Mouse (Mus musculus): ENCODE data around the gene Drg2. TPM values are rescaled to one million over a fixed set of nuclear protein-coding genes. Genes with fewer than 3 reads are reported as not detected.

Gene Drg2
- polyA plus RNA-seq (2015; fragmentation: Nextera tagmentation; extraction: Ambion mirVana) = 104 and 106 TPM in 2 replicates

GRCm38 (mm10) chr11:60454080-60454744, at the start of gene Drg2:
TSS of gene Drg2 (plus strand) at chr11:60454591.
- peaks cover 18% of the 10 kb centered on the region for H3K4me1 ChIP-seq
- H3K9ac ChIP-seq = peak within 1 kb of the TSS; percentile 69
- H3K27ac ChIP-seq = peak within 1 kb of the TSS; percentile 52
- WGBS = 3% methylated on average over 27 of the region's 27 CpGs
- ATAC-seq (ENCODE audit: borderline replicate concordance, extremely low read depth, low FRiP score, low TSS enrichment) = peak; percentile 87; the same call in 1 of the 2 replicates
- H3K9me3 ChIP-seq = no peaks in the 10 kb centered on the region
- H3K27me3 ChIP-seq = no peaks in the 10 kb centered on the region
- peaks cover 31% of the 10 kb centered on the region for H3K36me3 ChIP-seq
- peak within 1 kb of the TSS; percentile 65 for H3K4me3 ChIP-seq
- H3K4me2 ChIP-seq = peak within 1 kb of the TSS; percentile 81

- no peaks in the 10 kb centered on the region for H3K4me1 ChIP-seq
- ATAC-seq (ENCODE audit: borderline replicate concordance, extremely low read depth, low FRiP score, low TSS enrichment) = no peak
- no peak overlapping the region for H3K4me3 ChIP-seq
Observed at GRCm38 (mm10) chr11:60406606-60407005, 47.8 kb upstream of the Drg2 start.

GRCm38 (mm10) chr11:60412173-60412572, 42.2 kb upstream of the Drg2 start:
- Histone ChIP-seq H3K27me3 (no peaks in the 10 kb centered on the region), H3K4me2 (no peak overlapping the region), H3K9me3 (no peaks in the 10 kb centered on the region), H3K27ac (no peak overlapping the region), H3K4me1 (peaks cover 14% of the 10 kb centered on the region), H3K36me3 (peaks cover 22% of the 10 kb centered on the region), H3K9ac (no peak overlapping the region), H3K4me3 (no peak overlapping the region)
- ATAC-seq (ENCODE audit: borderline replicate concordance, extremely low read depth, low FRiP score, low TSS enrichment) = no peak
- WGBS = 7% methylated on average over 3 of the region's 3 CpGs

More at GRCm38 (mm10) chr11:60406606-60407005, 47.8 kb upstream of the Drg2 start:
- Histone ChIP-seq H3K36me3 (peaks cover 66% of the 10 kb centered on the region), H3K9me3 (no peaks in the 10 kb centered on the region), H3K9ac (no peak overlapping the region), H3K27ac (no peak overlapping the region), H3K4me2 (no peak overlapping the region), H3K27me3 (no peaks in the 10 kb centered on the region)
- 94% methylated on average over 1 of the region's 1 CpGs for WGBS

GRCm38 (mm10) chr11:60412921-60413320, 41.5 kb upstream of the Drg2 start:
- 88% methylated on average over 2 of the region's 2 CpGs for WGBS
- H3K4me3 ChIP-seq = no peak overlapping the region
- no peaks in the 10 kb centered on the region for H3K9me3 ChIP-seq
- no peak for ATAC-seq (ENCODE audit: borderline replicate concordance, extremely low read depth, low FRiP score, low TSS enrichment)
- H3K9ac ChIP-seq = no peak overlapping the region
- H3K36me3 ChIP-seq = peaks cover 15% of the 10 kb centered on the region
- no peak overlapping the region for H3K4me2 ChIP-seq
- H3K27me3 ChIP-seq = no peaks in the 10 kb centered on the region
- H3K4me1 ChIP-seq = peaks cover 14% of the 10 kb centered on the region
- H3K27ac ChIP-seq = no peak overlapping the region

GRCm38 (mm10) chr11:60416590-60416962, 37.8 kb upstream of the Drg2 start:
- Histone ChIP-seq H3K27me3 (no peaks in the 10 kb centered on the region), H3K36me3 (no peaks in the 10 kb centered on the region), H3K4me1 (peaks cover 25% of the 10 kb centered on the region), H3K27ac (peak overlapping the region; percentile 69), H3K4me3 (peak overlapping the region; percentile 98), H3K9ac (peak overlapping the region; percentile 79), H3K4me2 (peak overlapping the region; percentile 73), H3K9me3 (no peaks in the 10 kb centered on the region)
- ATAC-seq (ENCODE audit: borderline replicate concordance, extremely low read depth, low FRiP score, low TSS enrichment) = no peak
- under 1% methylated on average over 21 of the region's 21 CpGs for WGBS

GRCm38 (mm10) chr11:60416963-60417716, 37.3 kb upstream of the Drg2 start, which contains the start of gene Gid4:
TSS of gene Gid4 (plus strand) at chr11:60417145.
- no peaks in the 10 kb centered on the region for H3K27me3 ChIP-seq
- ATAC-seq (ENCODE audit: borderline replicate concordance, extremely low read depth, low FRiP score, low TSS enrichment) = peak; percentile 96
- H3K4me1 ChIP-seq = peaks cover 25% of the 10 kb centered on the region
- peak within 1 kb of the TSS; percentile 92 for H3K9ac ChIP-seq
- peak within 1 kb of the TSS; percentile 98 for H3K4me3 ChIP-seq
- H3K27ac ChIP-seq = peak within 1 kb of the TSS; percentile 93
- H3K9me3 ChIP-seq = no peaks in the 10 kb centered on the region
- WGBS = under 1% methylated on average over 74 of the region's 81 CpGs
- H3K36me3 ChIP-seq = no peaks in the 10 kb centered on the region
- H3K4me2 ChIP-seq = peak within 1 kb of the TSS; percentile 81

GRCm38 (mm10) chr11:60417717-60418472, 36.5 kb upstream of the Drg2 start, which contains the start of gene Atpaf2:
TSS of gene Atpaf2 (minus strand) at chr11:60418457.
- H3K9ac ChIP-seq = peak within 1 kb of the TSS; percentile 92
- H3K4me3 ChIP-seq = peak within 1 kb of the TSS; percentile 98
- no peaks in the 10 kb centered on the region for H3K9me3 ChIP-seq
- no peaks in the 10 kb centered on the region for H3K36me3 ChIP-seq
- peaks cover 25% of the 10 kb centered on the region for H3K4me1 ChIP-seq
- no peaks in the 10 kb centered on the region for H3K27me3 ChIP-seq
- ATAC-seq (ENCODE audit: borderline replicate concordance, extremely low read depth, low FRiP score, low TSS enrichment) = peak; percentile 57
- H3K4me2 ChIP-seq = peak within 1 kb of the TSS; percentile 81
- H3K27ac ChIP-seq = peak within 1 kb of the TSS; percentile 93
- under 1% methylated on average over 31 of the region's 39 CpGs for WGBS

GRCm38 (mm10) chr11:60418473-60418803, 36.0 kb upstream of the Drg2 start:
- Histone ChIP-seq H3K9ac (peak overlapping the region; percentile 92), H3K27ac (no peak overlapping the region), H3K36me3 (no peaks in the 10 kb centered on the region), H3K4me3 (peak overlapping the region; percentile 98), H3K4me1 (peaks cover 25% of the 10 kb centered on the region), H3K9me3 (no peaks in the 10 kb centered on the region), H3K4me2 (peak overlapping the region; percentile 81), H3K27me3 (no peaks in the 10 kb centered on the region)
- no peak for ATAC-seq (ENCODE audit: borderline replicate concordance, extremely low read depth, low FRiP score, low TSS enrichment)
- WGBS = 7% methylated on average over 6 of the region's 6 CpGs

- Histone ChIP-seq H3K36me3 (peaks cover 11% of the 10 kb centered on the region), H3K4me2 (no peak overlapping the region), H3K27me3 (no peaks in the 10 kb centered on the region), H3K27ac (no peak overlapping the region), H3K9me3 (no peaks in the 10 kb centered on the region), H3K4me1 (peaks cover 11% of the 10 kb centered on the region), H3K9ac (no peak overlapping the region), H3K4me3 (no peak overlapping the region)
- ATAC-seq (ENCODE audit: borderline replicate concordance, extremely low read depth, low FRiP score, low TSS enrichment) = no peak
- WGBS = 57% methylated on average over 6 of the region's 6 CpGs
Observed at GRCm38 (mm10) chr11:60422046-60422668, 32.2 kb upstream of the Drg2 start.

- no peak for ATAC-seq (ENCODE audit: borderline replicate concordance, extremely low read depth, low FRiP score, low TSS enrichment)
- peaks cover 19% of the 10 kb centered on the region for H3K36me3 ChIP-seq
- no peaks in the 10 kb centered on the region for H3K27me3 ChIP-seq
- H3K4me3 ChIP-seq = no peak overlapping the region
- H3K9ac ChIP-seq = no peak overlapping the region
- no peaks in the 10 kb centered on the region for H3K9me3 ChIP-seq
- H3K4me2 ChIP-seq = no peak overlapping the region
- WGBS = 90% methylated on average over 1 of the region's 1 CpGs
- H3K27ac ChIP-seq = no peak overlapping the region
- peaks cover 11% of the 10 kb centered on the region for H3K4me1 ChIP-seq
Observed at GRCm38 (mm10) chr11:60423006-60423405, 31.4 kb upstream of the Drg2 start.

- Histone ChIP-seq H3K36me3 (peaks cover 23% of the 10 kb centered on the region), H3K4me2 (no peak overlapping the region), H3K9ac (no peak overlapping the region), H3K4me3 (no peak overlapping the region), H3K9me3 (no peaks in the 10 kb centered on the region), H3K27ac (no peak overlapping the region), H3K27me3 (no peaks in the 10 kb centered on the region), H3K4me1 (no peaks in the 10 kb centered on the region)
- 81% methylated on average over 1 of the region's 1 CpGs for WGBS
- no peak for ATAC-seq (ENCODE audit: borderline replicate concordance, extremely low read depth, low FRiP score, low TSS enrichment)
Observed at GRCm38 (mm10) chr11:60426417-60426816, 28.0 kb upstream of the Drg2 start.
